Mouse (Mus musculus): ENCODE measurements at regions not wholly inside any gene's neighbourhood (a gene's known extent, or its start where the extent isn't known, plus 50 kb on each side); places are given as distances from the start of the nearest gene placed in this dataset.
"Not testable (repeated sequence)": the region's sequence is repeated elsewhere in the genome, so short reads cannot be mapped to it uniquely, and the experiment has no call there.

DNA sequence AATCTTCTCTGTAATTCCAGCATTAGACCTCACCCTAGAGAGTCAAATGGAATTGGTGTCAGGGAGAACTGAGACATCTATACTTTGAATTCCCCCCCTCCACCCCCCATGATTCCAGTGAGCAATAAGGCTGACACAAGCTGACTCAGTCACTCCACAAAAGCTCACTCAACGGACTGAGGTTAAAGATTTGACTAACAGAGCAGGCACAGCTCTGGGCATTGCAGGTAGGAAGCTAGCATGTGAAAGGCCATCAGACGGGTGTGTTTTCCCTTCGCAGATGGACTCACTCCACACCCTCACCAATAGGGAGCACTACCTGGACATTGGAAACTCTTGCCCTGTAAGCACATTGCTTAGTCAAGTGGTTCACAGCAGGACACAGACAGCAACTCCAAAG, 469.2 kb upstream of the Smim15 start:
- DNase-seq: no peak

DNA sequence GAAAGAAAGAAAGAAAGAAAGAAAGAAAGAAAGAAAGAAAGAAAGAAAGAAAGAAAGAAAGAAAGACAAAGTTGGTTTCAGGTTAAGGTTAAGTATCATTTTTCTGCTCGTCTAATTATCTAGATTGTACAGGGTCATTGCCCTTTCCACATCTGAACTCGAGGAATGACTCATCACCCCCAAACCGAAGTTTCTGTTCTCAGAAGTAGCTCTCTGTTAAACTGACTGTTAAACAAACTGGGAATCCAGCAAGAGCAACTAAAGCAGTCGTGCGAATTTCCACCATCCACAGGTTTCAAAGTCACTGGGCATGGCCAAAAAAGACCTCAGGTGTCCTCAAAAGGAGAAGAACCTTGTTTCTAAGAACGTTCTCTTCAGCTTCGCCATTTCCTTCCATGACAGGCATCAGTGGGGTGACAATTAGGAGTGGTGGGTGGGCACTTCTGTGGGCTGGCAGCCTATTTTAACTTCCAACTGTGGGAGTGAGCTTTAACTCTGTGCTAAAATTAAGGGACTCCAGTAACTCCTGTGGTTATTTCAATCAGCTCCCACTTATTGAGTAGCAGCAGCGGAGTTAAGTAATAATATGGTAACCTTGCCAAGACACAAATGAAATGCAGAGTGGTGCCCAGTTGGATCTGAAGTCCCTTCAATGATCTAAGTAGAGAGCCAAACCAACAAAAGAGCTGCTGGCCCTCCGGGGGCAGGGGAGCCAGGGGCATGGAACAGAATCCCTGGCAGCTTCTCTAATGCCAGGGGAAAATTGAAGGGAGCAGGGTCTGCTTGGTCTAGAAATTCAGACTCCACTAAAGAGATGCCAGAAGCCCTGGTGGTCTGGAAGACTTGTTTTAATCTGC, 470.5 kb upstream of the Smim15 start:
- DNase-seq: no peak

DNA sequence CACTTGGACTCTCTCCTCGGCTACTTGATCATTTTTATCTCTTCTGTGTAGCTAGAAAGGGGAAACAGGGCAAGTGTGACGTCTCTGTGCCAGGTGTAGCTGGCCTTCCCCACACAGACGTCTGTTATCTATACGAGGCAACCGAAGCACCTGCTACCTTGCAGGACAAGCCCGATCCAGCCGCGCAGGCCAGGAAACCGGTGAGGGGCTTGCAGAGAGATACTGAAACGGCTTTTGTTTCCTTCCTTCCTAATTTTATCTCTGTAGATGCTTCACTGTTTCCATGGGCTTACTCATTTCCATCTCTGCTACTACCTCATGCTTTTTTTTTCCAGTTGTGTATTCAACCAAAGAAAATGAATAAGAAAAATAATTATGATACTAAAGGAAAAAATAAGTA, 472.7 kb upstream of the Smim15 start:
- no peak for DNase-seq

DNA sequence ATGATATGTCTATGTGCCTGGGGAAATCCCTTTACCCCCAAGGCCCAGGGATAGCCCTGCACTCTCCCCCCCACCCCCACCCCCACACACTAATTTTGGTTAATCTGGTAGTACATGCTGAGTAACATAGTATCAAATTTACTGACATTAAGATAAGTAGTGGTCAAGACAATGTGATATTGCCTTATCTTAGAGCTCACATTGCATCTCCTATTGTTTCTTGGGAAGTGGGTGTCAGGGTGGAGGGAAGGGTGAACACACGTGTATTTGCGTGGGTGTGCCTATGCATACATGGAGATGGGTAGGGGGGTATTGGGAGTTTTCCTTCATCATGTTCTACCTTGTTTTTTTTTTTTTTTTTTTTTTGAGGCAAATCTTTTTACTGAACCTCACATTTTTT, 474.8 kb upstream of the Smim15 start:
- DNase-seq: no peak

DNA sequence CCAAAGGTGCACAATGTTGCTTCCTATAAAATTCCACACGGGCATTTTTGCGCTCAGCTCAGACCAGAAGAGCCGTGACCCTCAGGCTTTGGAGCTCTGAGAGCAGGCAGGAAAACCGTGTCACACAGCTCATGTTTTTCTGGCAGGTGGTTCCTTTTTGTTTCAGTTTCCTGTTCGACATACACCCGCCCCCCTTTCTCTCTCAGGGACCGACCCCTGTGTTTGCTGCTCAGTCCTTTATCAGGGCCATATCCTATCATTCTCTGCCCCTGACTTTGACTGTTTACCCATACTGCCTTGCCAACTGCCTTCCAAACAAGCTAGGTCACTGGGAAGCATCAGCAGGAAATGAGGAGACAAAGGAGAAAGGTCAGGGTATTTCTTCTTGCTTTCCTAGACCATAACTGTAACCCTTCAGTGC, 475.5 kb upstream of the Smim15 start:
- peak; percentile 4 to 49 for DNase-seq

DNA sequence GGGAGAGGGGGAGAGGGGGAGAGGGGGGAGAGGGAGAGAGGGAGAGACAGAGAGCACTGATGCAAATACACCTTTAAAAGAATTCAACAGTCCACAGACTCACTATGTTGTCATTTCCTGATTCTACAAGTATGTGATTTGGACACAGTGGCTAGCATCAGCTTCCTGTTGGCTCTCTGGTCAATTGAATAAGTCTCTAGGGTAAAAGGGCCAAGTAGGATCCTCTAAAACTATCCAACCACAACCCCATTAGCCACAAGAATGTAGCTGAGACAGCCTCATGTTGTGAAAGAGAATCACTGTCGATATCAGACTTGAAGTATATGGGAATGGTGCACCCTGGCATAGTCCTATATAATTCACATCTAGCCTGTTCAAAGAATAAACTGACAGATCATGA, 481.8 kb upstream of the Smim15 start:
- no peak for DNase-seq

DNA sequence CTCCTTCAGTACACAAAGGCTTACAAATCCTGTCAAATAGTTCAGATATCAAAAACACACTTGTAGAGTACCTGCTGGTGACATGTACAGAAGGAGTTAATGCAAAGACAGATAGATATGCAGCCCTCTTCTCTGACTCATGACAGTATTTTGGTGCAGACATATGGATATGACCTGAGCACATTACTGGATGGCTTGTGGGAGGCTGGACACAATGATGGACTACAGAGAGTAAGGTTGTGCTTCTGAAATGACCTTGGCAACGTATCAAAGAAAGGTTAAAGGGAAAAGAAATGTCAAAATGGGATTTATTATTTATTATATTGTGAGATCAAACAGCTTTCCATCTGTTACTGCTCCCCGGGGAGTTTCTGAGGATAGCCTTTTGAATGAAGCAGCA, 482.7 kb upstream of the Smim15 start:
- DNase-seq: no peak

DNA sequence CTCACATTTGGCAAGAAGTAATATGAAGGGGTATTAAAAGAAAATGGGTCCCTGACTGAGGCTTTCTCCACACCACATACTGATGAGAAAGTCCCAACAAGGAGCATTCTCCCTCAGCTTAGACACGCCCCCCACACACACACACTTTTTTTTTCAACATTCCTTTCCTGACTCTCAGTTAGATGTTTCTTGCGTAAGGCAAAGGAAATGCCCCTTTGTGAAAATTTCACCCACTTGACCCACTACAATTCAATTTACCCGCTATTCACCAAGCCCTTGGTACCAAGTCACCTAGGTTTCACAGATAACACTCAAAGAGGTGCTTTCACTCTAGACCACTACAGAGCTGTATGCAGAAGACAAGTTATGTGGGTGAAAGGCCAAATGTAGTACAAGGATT, 488.3 kb upstream of the Smim15 start:
- no peak for DNase-seq

DNA sequence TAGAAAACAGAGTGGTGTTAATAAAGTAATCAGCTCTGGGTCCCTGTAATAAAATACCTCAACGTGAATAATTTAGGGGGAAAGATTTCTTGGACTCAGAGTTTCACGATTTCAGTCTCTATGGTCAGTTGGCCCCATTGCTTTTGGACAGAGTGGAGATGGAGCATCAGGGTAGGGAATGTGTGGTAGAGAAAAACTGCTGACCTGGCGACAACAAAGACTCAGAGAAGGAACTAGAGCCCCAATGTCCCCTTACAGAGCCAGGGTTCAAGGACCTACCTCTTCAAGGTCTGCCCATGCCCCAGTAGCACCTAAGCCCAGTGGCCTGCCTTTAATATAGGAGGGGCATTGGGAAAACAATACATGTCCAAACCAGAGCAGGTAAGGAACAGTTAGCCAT, 490.2 kb upstream of the Smim15 start:
- DNase-seq: no peak

DNA sequence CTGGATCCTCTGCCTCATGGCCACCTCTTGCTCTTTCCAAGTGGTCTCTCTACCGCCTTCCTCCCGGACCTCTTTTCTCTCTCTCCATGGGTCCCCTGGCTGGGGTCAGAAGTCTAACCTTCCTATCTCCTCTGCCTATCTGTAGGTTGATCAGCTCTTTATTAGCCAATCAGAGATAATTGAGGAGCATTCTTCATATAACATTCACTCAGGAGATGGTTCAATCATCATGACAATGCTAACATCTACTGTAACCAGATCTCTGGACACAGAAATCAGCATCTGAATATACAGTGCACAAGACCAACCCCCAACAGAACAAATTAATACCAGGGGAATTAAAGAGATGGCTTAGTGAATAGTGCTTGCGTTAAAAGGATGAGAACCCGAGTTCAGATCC, 492.1 kb upstream of the Smim15 start:
- no peak for DNase-seq

DNA sequence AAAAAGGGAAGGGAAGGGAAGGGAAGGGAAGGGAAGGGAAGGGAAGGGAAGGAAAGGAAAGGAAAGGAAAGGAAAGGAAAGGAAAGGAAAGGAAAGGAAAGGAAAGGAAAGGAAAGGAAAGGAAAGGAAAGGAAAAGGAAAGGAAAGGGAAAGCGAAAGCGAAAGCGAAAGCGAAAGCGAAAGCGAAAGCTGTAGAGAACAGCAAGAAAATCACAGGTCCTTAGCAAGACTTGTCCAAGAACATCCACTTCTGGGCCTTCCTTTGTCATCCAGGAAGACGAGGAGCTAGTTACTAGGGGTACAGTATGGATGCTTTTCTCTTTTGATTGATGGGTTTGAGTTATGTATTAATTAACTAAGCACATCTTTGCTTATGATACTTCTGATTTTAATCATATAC, 494.3 kb upstream of the Smim15 start:
- not testable (repeated sequence) for DNase-seq

DNA sequence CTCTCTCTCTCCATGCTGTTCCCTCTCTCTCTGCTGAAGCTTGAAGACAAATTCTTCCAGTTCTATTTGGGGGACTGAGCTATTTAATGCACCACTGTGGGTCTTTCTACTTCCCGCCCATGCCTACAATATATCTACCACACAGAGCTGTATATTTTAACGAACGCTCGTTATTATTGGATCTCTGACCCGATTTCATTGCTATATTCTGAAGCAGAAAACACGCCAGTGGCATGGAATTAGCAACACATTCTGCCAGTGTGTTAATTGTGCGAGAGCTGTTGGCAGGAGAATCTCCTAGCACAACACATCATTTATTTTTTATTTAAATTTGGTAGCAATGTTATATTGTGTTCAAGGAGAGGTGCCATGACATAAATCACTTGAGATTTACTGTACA, 497.2 kb upstream of the Smim15 start:
- DNase-seq: no peak

DNA sequence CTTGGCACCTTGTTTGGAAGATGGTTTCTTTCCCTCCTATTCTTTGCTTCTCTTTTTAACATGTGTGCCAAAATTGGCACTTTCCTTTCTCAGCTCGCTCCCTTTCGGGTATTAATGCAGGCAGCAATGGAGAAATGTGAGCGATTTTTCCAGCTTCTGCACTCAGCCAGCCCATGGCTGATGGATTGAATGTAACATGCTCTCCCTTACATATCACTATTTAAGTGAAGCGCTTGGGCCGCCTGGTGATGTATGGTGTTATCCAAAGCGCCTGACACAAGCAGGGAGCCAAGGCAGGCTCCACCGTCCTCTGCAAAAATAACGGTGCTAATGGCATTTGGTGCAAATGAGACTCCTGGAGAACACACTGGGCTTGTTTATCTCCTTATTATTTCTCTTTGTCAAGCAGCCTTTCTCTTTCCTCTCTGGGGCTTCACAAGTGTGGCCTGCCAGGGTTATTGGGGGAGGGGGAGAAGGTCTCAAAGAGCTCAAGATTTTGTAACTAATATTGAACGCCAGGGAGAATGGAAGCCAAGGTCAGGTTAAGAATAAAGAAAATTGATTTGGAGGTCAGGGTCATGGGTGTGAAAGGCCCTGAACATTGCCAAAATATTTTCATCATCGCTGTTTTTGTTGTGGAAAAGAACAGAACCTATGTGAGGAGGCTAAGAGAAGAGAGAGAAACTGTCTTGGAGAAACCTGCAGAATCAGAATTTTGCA, 497.9 kb upstream of the Smim15 start:
- DNase-seq: no peak

DNA sequence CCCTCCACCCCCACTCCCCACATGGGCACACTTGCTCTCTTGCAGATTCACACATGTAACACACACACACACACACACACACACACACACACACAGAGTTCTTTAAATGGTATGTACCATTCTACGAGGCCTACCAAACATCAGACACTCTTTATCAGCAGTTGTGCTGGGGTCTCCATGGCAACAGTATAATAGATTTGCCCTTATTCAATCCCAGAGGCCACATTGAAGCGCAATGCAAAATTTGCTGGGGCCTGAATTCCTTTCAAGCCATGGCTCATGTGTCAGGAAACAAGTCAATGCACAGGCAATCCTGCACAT, 502.7 kb upstream of the Smim15 start:
- no peak for DNase-seq

DNA sequence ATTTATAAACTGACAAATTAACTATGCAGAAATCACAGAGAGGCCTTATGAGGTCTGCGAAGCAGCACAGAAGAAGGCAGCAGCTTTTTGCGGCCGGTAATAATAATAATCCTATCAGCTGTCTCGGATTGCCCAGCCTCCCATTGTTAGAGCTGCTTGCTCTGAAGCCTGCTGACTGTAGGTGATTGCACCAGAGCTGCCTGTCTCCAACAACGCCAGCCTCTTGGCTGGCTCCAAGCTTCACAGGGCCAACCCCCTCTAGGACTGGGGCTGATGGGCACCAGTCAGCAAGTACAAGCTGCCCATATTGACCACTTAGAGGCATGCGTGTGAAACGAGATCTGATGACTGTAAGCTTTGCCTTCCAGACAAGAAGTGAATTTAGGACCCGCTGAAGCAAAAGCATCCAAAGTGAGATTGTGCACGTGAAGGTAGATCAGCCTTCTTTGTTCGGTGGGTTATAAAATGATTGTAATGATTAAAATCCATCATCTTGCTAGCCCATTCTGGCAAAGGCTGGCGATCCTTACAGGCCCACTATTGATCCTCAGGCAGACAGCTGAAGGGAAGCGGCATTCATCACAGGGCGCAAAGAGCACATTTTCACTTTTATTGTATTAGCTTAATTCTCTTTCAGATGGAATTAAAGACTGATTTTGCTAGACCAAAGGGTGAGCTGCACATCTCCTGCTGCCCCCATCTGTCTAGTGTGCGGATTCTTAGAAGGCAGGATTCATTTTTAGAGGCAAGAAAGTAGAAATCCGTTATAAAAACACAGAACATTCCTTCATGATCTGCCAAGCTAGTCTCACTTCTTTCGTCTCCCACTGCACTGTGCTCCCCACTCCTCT, 503.2 kb upstream of the Smim15 start:
- no peak for DNase-seq

DNA sequence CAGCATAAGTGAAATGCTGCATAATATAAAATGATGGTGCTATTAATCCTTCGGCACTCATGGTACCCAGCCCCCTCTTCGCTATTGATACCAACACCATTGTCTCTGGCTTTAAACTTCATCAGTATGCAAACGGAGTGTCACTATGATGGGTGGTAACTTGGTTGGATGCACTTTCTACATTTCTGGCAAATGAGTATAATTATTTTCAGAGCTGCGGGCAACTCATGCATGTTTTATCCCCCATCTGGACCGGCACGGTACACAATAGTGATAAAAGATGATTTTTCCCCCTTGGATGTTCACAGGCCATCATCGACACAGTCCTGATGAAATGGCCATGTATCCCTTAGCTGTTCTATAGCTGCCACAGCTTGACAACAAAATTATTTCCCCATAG, 503.9 kb upstream of the Smim15 start:
- DNase-seq: no peak

DNA sequence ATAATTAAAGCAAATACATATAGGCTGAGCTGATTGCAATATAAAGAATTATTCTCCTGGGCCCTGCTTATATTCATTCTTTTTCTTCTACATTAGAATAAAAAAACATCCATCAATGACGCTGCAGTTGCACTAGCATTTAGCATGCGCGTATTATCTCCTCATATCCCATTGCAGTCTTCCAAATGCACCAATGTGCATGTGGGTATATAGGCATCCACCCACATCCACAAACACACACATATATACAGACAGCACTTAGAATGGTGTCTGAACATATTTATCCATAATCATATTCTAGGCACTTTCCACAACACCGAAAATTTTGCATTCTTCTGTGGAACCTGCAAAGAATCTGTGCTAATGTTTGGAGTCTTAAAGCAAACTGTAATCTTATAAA, 504.4 kb upstream of the Smim15 start:
- DNase-seq: no peak

DNA sequence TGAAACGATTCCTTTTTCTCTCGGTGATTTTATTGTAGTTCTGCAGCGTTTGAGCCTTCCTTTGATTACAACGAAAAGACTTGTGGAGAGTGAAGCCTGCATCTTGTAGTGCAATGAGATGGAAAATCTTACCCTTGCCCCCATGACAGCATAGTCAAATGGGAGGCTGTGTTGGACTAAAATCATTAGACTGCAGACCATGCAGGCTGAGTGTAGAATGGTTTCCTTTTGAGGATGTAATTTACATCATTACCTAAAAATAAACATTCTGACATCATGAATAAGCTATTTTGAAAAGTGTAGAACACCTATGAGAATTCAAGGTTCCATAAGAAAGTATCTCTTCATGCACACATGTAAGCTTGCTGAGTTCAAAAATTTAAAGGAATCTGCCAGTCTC, 504.9 kb upstream of the Smim15 start:
- no peak for DNase-seq

DNA sequence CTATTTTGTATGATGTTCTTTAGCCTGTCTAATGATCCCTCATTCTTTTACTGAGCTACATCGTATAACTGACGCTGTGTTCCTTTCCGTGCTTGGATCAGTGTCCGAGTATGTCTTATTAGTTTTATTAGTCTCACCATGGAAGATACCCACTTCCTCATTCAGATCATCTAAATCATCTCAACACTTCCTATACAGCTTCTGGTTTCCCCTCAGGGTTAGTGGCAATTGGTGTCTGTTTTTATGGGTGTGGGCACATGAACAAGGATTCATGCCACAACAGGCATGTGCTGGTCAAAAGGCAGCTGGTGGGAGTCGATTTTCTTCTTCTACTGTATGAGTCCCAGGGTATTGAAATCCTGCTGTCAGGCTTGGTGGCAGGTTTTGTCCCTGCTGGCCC, 509.0 kb upstream of the Smim15 start:
- DNase-seq: no peak

DNA sequence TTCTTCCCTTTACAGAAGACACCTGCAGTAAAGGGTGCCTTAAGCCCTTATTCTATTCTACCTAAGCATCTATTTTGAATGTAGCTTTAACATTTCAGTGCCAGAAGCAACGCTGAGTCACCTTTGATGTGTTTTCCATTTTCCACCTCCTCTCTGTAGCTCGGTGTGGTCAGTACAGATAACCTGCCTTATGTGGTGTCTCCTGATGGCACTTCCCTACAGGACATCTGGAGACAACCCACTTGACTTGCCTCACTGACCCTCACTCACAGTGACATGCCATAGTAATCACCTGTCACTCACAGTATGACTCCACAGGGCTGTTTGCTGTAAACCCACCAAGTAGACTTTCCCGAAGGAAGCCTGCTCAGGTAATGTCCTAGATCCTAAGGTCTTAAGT, 510.9 kb upstream of the Smim15 start:
- DNase-seq: no peak

DNA sequence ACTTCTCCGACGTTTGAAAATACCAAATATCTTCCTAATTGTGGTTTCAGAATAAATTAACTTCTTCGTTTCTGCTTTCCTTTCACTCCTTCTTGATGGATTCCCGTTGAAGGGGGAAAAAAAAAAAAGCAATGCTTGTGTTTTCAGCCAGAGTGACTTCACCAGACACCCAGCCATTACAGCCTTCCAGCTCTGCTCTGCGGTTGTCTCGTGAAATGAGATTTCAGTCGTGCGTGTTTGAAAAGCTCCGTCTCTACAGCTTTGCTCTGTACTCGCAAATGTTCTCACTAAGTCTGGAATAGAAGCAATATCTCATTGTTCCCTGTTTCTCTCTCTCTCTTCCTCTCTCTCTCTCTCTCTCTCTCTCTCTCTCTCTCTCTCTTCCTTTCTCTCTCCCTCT, 509.6 kb upstream of the Kif2a start:
- no peak for DNase-seq

DNA sequence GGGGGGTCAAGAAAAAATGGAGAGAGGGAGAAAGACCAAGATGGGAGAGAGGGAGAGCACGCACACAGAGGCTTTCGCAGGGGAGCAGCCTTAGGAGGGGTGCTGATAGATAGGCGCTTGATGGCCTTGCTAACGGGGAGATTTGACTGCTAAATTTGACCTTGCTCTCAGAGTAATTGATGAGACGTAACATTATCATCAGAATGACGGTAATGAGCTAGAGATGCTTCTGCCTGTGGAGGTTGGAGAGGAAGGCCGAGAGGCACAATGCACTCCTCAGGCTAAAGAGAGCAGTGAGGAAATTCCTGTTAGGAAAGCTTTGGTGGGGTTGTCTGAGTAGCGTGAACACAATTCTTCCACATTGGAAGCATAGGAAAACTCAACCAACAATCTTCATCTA, 509.1 kb upstream of the Kif2a start:
- DNase-seq: no peak

DNA sequence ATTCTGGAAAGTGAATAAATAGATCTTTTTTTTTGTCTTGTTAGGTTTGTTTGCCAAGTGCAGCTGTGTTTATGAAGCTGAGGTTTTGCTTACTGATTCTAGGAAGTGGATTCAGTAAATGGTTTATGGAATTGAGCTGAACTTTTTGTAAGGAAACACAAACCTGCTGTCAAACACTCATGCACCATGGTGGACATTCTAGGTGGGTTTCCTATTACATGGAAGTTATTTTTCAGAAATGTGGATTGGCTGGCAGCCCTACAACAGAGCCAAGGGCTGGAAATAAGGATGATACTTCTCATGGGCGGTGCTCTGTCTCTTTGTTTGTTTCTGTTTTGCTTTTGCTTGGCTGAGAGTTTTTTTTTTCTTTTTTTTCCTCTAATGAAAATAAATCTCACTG, 508.5 kb upstream of the Kif2a start:
- DNase-seq: no peak

Data from kidney, postnatal 25 days (tissue).